Mouse (Mus musculus) liver, adult 2 months (tissue): ENCODE data around the gene Ccser2.

ENCODE experiments used
- CTCF ChIP-seq: fragments of 200-500 bp; IDR thresholded peaks from 2 replicates; pipeline ENCODE4 v1.5.1; 2011; ENCODE audit warnings: low read depth, low read length, control low read depth
- POLR2A ChIP-seq: fragments of 200-500 bp; IDR thresholded peaks from 2 replicates; pipeline ENCODE4 v1.6.1; 2011; ENCODE audit warnings: low read length, control low read depth; ENCODE audit not compliant: insufficient read depth; ENCODE audit errors: extremely low read depth

DNA sequence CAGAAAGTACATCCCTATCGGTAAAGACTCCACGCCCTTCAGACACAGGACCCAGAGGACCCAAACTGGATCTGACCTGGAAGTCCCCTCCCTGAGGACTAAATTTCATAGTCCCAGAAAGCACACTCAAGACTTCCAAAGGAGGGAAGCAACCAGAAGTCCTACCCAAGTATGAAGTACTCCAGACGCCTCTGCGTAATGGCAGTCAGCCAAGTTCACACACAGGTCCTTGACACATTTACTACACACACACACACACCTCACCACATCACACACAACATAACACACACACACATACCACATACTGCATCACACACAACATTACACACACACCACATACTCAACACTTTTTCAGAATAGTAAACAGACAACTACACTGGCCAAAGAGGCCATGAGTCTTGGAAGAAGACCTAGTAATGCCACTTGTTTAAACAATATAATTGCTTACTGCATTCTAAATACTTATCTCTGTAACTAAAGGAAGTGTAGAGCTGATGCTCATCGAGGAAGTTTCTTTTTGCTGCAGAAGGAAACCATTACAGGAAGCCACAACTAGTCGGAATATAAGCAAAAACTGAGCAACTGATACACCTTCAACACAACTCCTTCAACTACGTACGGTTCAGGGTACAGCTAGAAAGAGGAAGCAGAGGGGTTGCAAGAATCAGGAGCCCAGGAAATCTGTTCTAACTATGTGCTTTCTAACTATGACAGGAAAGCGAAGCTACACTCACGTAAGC is 15.7 kb downstream of the Ccser2 start:
- no peak for TF ChIP-seq CTCF
- no peak for TF ChIP-seq POLR2A
